Mouse (Mus musculus) CH12.LX (cell line): ENCODE data around the gene Riox1. TPM values are rescaled to one million over a fixed set of nuclear protein-coding genes. Genes with fewer than 3 reads are reported as not detected.

ENCODE experiments used
- DNase-seq: peaks from one replicate; pipeline ENCODE4 v3.0.0-alpha.2; 2013; ENCODE audit errors: extremely low read depth
- H3K27ac ChIP-seq: 2 replicates; pipeline ENCODE4 v1.5.1; 2012; ENCODE audit warnings: low read depth, mild to moderate bottlenecking, control low read depth, moderate library complexity; ENCODE audit not compliant: insufficient read depth
- H3K27me3 ChIP-seq: replicated peaks from 2 replicates; pipeline ENCODE3; 2012; ENCODE audit warnings: inconsistent platforms
- H3K36me3 ChIP-seq, 2 experiments: replicated peaks in 1 of 2; 2 replicates each; pipeline versions ENCODE3 to v1.6.1; 2012; ENCODE audit warnings: inconsistent platforms in 1 of 2, low read length in 1 of 2, mild to moderate bottlenecking in 1 of 2, mixed read lengths in 1 of 2, moderate library complexity in 1 of 2; ENCODE audit not compliant: control insufficient read depth in 1 of 2, insufficient read depth in 1 of 2
- H3K4me1 ChIP-seq, 2 experiments: 2 replicates each; pipeline ENCODE4 v1.6.1; 2012; ENCODE audit warnings: inconsistent platforms in 1 of 2, moderate library complexity in 1 of 2; ENCODE audit not compliant: insufficient read depth in 2 of 2, control insufficient read depth in 1 of 2
- H3K4me2 ChIP-seq: 2 replicates; pipeline ENCODE4 v1.6.1; 2012; ENCODE audit warnings: low read depth, mild to moderate bottlenecking, control low read depth; ENCODE audit not compliant: poor library complexity, insufficient read depth, severe bottlenecking
- H3K4me3 ChIP-seq, 3 experiments: fragments of 150-350 bp in 1 of 3; sonication (generic) in 1 of 3; replicated peaks in 1 of 3; 2 replicates each; pipeline versions ENCODE3 to v1.5.1; 2011 to 2012; ENCODE audit warnings: low read depth in 2 of 3, low read length in 2 of 3, mild to moderate bottlenecking in 2 of 3, moderate library complexity in 2 of 3, control low read depth in 1 of 3, improper control_type of control experiment in 1 of 3, inconsistent platforms in 1 of 3, mixed read lengths in 1 of 3; ENCODE audit not compliant: poor library complexity in 1 of 3
- H3K79me2 ChIP-seq: replicated peaks from 2 replicates; pipeline ENCODE4 v1.6.1; 2012; ENCODE audit warnings: mild to moderate bottlenecking, moderate library complexity; ENCODE audit not compliant: control insufficient read depth, poor library complexity, insufficient read depth, severe bottlenecking; ENCODE audit errors: extremely low read depth
- H3K9ac ChIP-seq: 2 replicates; pipeline ENCODE4 v1.6.1; 2012; ENCODE audit warnings: low read depth, mild to moderate bottlenecking, control low read depth, moderate library complexity; ENCODE audit not compliant: insufficient read depth
- H3K9me3 ChIP-seq: replicated peaks from 2 replicates; pipeline ENCODE3; 2012; ENCODE audit warnings: low read length, inconsistent platforms, mixed read lengths
- CTCF ChIP-seq, 2 experiments: IDR thresholded peaks in 1 of 2; conservative IDR thresholded peaks in 1 of 2; 2 replicates each; pipeline ENCODE4 v1.5.1; 2011 to 2012; ENCODE audit warnings: low read depth in 2 of 2, low read length in 2 of 2, improper control_type of control experiment in 1 of 2, inconsistent platforms in 1 of 2, mild to moderate bottlenecking in 1 of 2, moderate library complexity in 1 of 2
- E2F4 ChIP-seq: IDR thresholded peaks from 2 replicates; pipeline ENCODE4 v1.6.1; 2011; ENCODE audit warnings: low read depth, low read length, improper control_type of control experiment; ENCODE audit not compliant: insufficient replicate concordance
- ELF1 ChIP-seq: IDR thresholded peaks from 2 replicates; pipeline ENCODE4 v1.6.1; 2014; ENCODE audit warnings: low read depth, mild to moderate bottlenecking, inconsistent platforms, low read length, improper control_type of control experiment
- EP300 ChIP-seq: IDR thresholded peaks from 2 replicates; pipeline ENCODE4 v1.6.1; 2011; ENCODE audit warnings: low read length, improper control_type of control experiment
- ETS1 ChIP-seq: conservative IDR thresholded peaks from 2 replicates; pipeline ENCODE4 v1.6.1; 2012; ENCODE audit warnings: low read depth, mild to moderate bottlenecking, inconsistent platforms, low read length, improper control_type of control experiment, moderate library complexity
- GABPA ChIP-seq: IDR thresholded peaks from 2 replicates; pipeline ENCODE4 v1.6.1; 2012; ENCODE audit warnings: low read depth, low read length, improper control_type of control experiment, inconsistent platforms; ENCODE audit not compliant: insufficient replicate concordance
- IRF4 ChIP-seq: IDR thresholded peaks from 2 replicates; pipeline ENCODE4 v1.6.1; 2014; ENCODE audit warnings: low read depth, mild to moderate bottlenecking, inconsistent platforms, low read length, improper control_type of control experiment
- JUN ChIP-seq: IDR thresholded peaks from 2 replicates; pipeline ENCODE4 v1.6.1; 2011; ENCODE audit warnings: low read depth, mild to moderate bottlenecking, low read length, improper control_type of control experiment, moderate library complexity; ENCODE audit not compliant: insufficient read depth
- JUND ChIP-seq: conservative IDR thresholded peaks from 2 replicates; pipeline ENCODE4 v1.6.1; 2011; ENCODE audit warnings: low read depth, low read length, improper control_type of control experiment
- MAX ChIP-seq: IDR thresholded peaks from 2 replicates; pipeline ENCODE4 v1.6.1; 2011; ENCODE audit warnings: low read length, improper control_type of control experiment
- MEF2A ChIP-seq: IDR thresholded peaks from 2 replicates; pipeline ENCODE4 v1.6.1; 2014; ENCODE audit warnings: low read depth, mild to moderate bottlenecking, inconsistent platforms, low read length, improper control_type of control experiment, borderline replicate concordance
- MXI1 ChIP-seq: IDR thresholded peaks from 2 replicates; pipeline ENCODE4 v1.6.1; 2011; ENCODE audit warnings: mild to moderate bottlenecking, low read depth, low read length, improper control_type of control experiment
- NELFE ChIP-seq: IDR thresholded peaks from 2 replicates; pipeline ENCODE4 v1.6.1; 2011; ENCODE audit warnings: low read depth, low read length, improper control_type of control experiment
- NRF1 ChIP-seq: IDR thresholded peaks from 2 replicates; pipeline ENCODE4 v1.6.1; 2014; ENCODE audit warnings: low read depth, mild to moderate bottlenecking, inconsistent platforms, low read length, improper control_type of control experiment, moderate library complexity
- POLR2A ChIP-seq: IDR thresholded peaks from 2 replicates; pipeline ENCODE4 v1.6.1; 2011; ENCODE audit warnings: low read depth, mild to moderate bottlenecking, improper control_type of control experiment, low read length
- POLR2AphosphoS2 ChIP-seq: IDR thresholded peaks from 2 replicates; pipeline ENCODE4 v1.6.1; 2011; ENCODE audit warnings: low read depth, low read length, improper control_type of control experiment
- RAD21 ChIP-seq: IDR thresholded peaks from 2 replicates; pipeline ENCODE4 v1.6.1; 2011; ENCODE audit warnings: low read depth, mild to moderate bottlenecking, low read length, improper control_type of control experiment, moderate library complexity
- SIN3A ChIP-seq: IDR thresholded peaks from 2 replicates; pipeline ENCODE4 v1.6.1; 2012; ENCODE audit warnings: low read length, improper control_type of control experiment, inconsistent platforms
- TBP ChIP-seq: conservative IDR thresholded peaks from 2 replicates; pipeline ENCODE4 v1.6.1; 2011; ENCODE audit warnings: low read depth, low read length, improper control_type of control experiment
- USF2 ChIP-seq: conservative IDR thresholded peaks from 2 replicates; pipeline ENCODE4 v1.6.1; 2011; ENCODE audit warnings: low read depth, low read length, improper control_type of control experiment
- ZMIZ1 ChIP-seq: IDR thresholded peaks from 2 replicates; pipeline ENCODE4 v1.6.1; 2012; ENCODE audit warnings: low read depth, mild to moderate bottlenecking, inconsistent platforms, low read length, improper control_type of control experiment
- ZNF384 ChIP-seq: IDR thresholded peaks from 2 replicates; pipeline ENCODE4 v1.6.1; 2012; ENCODE audit warnings: low read depth, low read length, improper control_type of control experiment, inconsistent platforms
- dilution Hi-C: fragments of 300-500 bp; cut with MboI; formaldehyde crosslinking; loops from 2 replicates; pipeline ENCODE4 v1.14.3; 2020; ENCODE audit warnings: low sequenced_read_pairs; ENCODE audit not compliant: extremely low pct_unique_long_range_greater_than_20kb, extremely low pct_ligation_motif_present
- in situ Hi-C: fragments of 300-500 bp; cut with MboI; formaldehyde crosslinking; loops from 3 replicates; pipeline ENCODE4 v1.14.3; 2019; ENCODE audit warnings: low sequenced_read_pairs, low pct_ligation_motif_present, low pct_unique_long_range_greater_than_20kb, mixed read lengths
- polyA plus RNA-seq: library from polyadenylated mRNA; unstranded; fragments of >175 nt; gene quantifications from 2 replicates; pipeline ENCODE4 v1.2.1, GENCODE M21; 2012; ENCODE audit warnings: low read depth; ENCODE audit not compliant: insufficient read length
- total RNA-seq, 2 experiments: library from RNA; depleted of rRNA; stranded (reverse); fragments of 300-350 nt in 1 of 2; fragments of >200 nt in 1 of 2; gene quantifications; 2 replicates each; pipeline ENCODE4 v1.2.3; 2012 to 2014

The Riox1 gene
- total and polyA plus RNA-seq, 3 experiments = 29.5 to 34.3 (median 31.9) TPM

- in situ Hi-C loops = no loop called here
- Histone ChIP-seq H3K79me2 (no peaks in the 10 kb centered on the region), H3K4me1 (no peaks in the 10 kb centered on the region), H3K27me3 (no peaks in the 10 kb centered on the region), H3K4me2 (no peak overlapping the region), H3K9ac (no peak overlapping the region), H3K9me3 (peaks cover 1% of the 10 kb centered on the region), H3K27ac (no peak overlapping the region), H3K36me3 (no peaks in the 10 kb centered on the region), H3K4me3 (no peak overlapping the region)
- TF ChIP-seq GABPA = no peak
- no peak for TF ChIP-seq E2F4
- TF ChIP-seq MEF2A = no peak
- TF ChIP-seq JUN = no peak
- TF ChIP-seq RAD21 = no peak
- no peak for TF ChIP-seq IRF4
- no peak for TF ChIP-seq JUND
- TF ChIP-seq USF2 = no peak
- TF ChIP-seq NRF1 = no peak
- TF ChIP-seq MAX = no peak
- no peak for TF ChIP-seq CTCF (conservative IDR thresholded peaks at IDR 0.05 in 1 of 2, IDR thresholded peaks at IDR 0.05 in 1 of 2; ENCODE audit: low read depth in 2 of 2, low read length in 2 of 2)
- no peak for TF ChIP-seq ETS1
- TF ChIP-seq ELF1 = no peak
- TF ChIP-seq TBP = no peak
- TF ChIP-seq POLR2AphosphoS2 = no peak
- TF ChIP-seq EP300 = no peak
- no peak for TF ChIP-seq POLR2A
- TF ChIP-seq MXI1 = no peak
- no peak for TF ChIP-seq NELFE
- no peak for TF ChIP-seq ZMIZ1
- DNase-seq = no peak
- dilution Hi-C loops = no loop called here
Measured at GRCm38 (mm10) chr12:83939332-83939731, 11.1 kb upstream of the Riox1 start.

GRCm38 (mm10) chr12:83940031-83940430, 10.4 kb upstream of the Riox1 start:
- no peaks in the 10 kb centered on the region for H3K9me3 ChIP-seq
- DNase-seq = no peak
- dilution Hi-C loops = no loop called here
- H3K4me2 ChIP-seq = no peak overlapping the region
- H3K4me3 ChIP-seq = no peak overlapping the region
- H3K36me3 ChIP-seq = no peaks in the 10 kb centered on the region
- TF ChIP-seq SIN3A (no peak), USF2 (no peak), CTCF (conservative IDR thresholded peaks at IDR 0.05 in 1 of 2, IDR thresholded peaks at IDR 0.05 in 1 of 2; ENCODE audit: low read depth in 2 of 2, low read length in 2 of 2) (no peak), POLR2A (no peak), ZNF384 (no peak)
- H3K79me2 ChIP-seq = no peaks in the 10 kb centered on the region
- H3K9ac ChIP-seq = no peak overlapping the region
- in situ Hi-C loops = loop anchor here (10.0 kb wide), 2 partner anchors 155 to 225 kb away; no protein-coding TSS in a partner anchor
- H3K27ac ChIP-seq = no peak overlapping the region
- no peaks in the 10 kb centered on the region for H3K4me1 ChIP-seq
- no peaks in the 10 kb centered on the region for H3K27me3 ChIP-seq
